Mouse (Mus musculus) R1 (cell line): ENCODE results near the gene Wars.
"Not testable (repeated sequence)": the region's sequence is repeated elsewhere in the genome, so short reads cannot be mapped to it uniquely, and the experiment has no call there.

Source experiments
- DNase-seq: peaks from one replicate; pipeline ENCODE4 v3.0.0-alpha.2; 2018; ENCODE audit warnings: low read depth, low spot score

The Wars gene

GRCm38 (mm10) chr12:108857109-108857508 lies 36.9 kb downstream of the Wars start:
- no peak for DNase-seq

DNA sequence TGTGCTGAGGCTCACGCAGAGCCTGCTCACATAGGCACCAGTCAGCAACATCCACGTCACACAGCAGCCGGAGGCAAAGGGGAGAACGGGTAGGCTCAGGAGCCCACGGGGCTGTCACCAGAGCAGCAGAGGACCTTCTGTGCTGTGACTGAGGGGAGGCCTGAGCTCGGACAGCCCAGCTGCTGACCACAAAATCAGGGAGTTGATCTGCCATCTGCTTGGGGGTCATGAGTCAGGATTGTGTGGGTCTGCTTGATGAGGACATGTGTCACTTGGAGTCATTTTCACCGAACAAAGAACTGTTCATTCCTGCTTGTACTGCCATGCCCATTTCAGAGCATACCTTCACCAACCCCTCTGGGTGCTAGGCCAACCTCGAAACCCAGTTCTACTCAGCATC lies 37.8 kb downstream of the Wars start:
- no peak for DNase-seq

GRCm38 (mm10) chr12:108855081-108855480 lies 38.9 kb downstream of the Wars start:
- no peak for DNase-seq

DNA sequence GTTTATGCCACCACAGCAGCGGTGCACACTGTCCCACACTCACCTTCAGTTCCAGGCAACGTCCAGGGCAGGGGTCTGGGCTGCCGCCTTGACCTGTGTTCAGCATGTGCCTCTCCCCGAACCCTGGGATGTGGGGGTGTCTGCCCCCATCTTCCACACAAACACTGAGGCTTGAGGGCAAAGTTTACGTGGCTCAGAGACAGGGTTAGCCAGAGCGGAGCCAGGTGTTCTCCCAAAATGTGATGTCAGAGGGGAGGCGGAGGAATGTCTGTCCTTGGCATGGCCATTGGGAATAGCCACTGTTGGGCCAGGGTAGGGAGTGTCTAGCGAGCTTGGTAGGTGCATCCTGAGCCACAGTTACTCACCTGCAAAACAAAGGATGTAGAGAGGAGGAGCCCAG lies 41.2 kb downstream of the Wars start:
- no peak for DNase-seq

DNA sequence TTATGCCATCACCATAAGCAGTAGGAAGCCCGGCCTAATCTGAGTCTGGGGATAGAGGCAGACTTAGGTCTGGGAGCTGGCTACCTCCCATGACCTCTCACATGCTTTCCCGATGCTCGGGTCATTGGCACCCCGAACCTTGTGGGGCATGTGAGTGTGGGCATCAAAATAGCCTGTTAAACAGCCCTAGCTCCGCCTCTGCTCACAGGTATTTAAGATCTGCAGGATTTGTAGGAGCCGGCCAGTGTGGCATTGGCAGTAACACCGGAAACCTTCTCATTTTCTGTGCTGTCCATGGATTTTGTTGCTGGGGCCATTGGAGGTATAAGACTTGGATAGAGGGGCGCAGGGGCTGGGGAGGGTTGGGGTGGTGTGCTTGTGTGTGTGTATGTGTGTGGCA lies 43.1 kb downstream of the Wars start:
- DNase-seq = no peak

GRCm38 (mm10) chr12:108850129-108850528 lies 43.8 kb downstream of the Wars start:
- DNase-seq = no peak

- no peak for DNase-seq
Measured at GRCm38 (mm10) chr12:108849488-108850022, 44.4 kb downstream of the Wars start.

DNA sequence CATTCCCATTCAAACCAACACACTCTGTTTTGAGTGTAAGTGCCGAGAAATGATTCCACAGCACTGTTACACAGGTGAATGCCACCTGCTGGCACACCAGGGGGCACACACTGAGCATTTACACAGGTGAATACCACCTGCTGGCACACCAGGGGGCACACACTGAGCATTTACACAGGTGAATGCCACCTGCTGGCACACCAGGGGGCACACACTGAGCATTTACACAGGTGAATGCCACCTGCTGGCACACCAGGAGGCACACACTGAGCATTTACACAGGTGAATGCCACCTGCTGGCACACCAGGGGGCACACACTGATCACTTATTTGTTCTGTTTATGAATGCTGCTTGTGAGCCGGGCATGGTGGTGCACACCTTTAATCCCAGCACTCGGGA lies 45.9 kb downstream of the Wars start:
- not testable (repeated sequence) for DNase-seq

- no peak for DNase-seq
Measured at GRCm38 (mm10) chr12:108842663-108843062, 51.3 kb downstream of the Wars start.

DNA sequence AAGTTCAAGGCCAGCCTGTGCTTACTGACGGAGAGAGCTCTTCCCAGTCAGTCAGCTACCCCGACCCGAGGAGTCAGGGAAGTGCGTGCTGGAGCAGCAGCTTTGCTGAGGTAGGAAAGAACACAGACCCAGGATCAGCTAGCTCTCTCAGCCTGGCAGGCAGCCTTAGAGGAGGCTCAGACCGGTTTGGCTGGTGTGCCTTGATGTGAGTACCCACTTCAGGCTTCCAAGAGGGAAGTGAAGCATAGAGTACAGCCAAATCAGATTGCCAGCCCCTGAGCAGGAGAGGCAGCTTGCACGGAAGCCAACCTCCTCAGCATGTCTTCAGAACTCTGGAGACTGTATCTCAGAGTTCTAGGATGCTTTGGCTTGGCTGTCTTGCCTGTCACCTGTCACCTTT lies 52.8 kb downstream of the Wars start:
- DNase-seq = no peak

DNA sequence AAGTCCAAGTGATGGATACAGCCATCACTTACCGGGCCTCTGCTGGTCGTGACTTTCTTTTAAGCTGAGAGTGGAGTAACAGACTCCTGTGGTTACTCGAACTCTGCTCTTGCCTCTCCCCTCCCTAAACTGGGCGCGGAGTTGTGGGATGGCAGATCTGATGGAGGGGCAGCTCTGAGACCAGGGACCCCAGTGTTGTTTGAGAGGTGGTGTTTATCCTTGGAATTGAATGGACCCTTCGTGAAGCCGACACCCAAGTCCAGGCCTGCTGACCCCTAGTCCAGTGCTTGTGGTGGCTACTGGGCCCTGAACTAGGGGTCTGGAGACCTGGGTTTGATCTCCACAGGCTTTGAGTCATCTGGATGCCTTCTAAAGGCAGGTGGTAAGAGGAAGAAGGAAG lies 57.3 kb downstream of the Wars start:
- no peak for DNase-seq

DNA sequence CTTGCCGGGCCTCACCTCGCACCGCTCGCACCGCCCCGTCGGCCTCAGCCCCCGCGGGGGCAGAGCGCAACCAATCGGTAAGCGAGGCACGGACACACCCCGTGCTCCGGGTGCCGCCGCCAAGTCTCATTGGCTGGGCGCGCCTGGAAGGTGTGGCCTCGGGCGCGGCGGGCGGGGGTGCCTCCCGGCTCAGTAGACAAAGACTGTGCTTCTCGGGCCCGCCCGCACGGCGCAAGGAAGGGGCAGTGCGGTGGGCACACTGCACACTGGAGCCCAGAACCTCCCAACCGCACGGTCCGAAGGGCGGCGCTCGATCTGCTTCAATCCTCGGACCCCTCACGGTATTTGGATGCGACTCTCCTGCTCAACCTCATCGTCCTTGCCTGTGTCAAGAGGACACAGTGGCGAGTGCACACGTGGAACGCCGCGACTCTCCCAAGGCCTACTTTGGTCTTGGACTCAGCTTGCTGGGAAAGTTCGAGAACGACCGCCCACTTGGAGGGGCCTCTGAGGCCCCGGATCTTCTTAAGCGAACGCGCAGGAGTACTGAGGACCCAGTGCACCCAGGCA lies 58.0 kb downstream of the Wars start, which contains the start of the genes Slc25a29 and Slc25a47:
TSS of gene Slc25a29 (minus strand) at position 44 of the 570 bp plus-strand sequence.
TSS of gene Slc25a47 (plus strand) at position 207 of the 570 bp plus-strand sequence.
- DNase-seq = peak; percentile 93

GRCm38 (mm10) chr12:108835208-108835839 lies 58.6 kb downstream of the Wars start:
- DNase-seq = no peak

DNA sequence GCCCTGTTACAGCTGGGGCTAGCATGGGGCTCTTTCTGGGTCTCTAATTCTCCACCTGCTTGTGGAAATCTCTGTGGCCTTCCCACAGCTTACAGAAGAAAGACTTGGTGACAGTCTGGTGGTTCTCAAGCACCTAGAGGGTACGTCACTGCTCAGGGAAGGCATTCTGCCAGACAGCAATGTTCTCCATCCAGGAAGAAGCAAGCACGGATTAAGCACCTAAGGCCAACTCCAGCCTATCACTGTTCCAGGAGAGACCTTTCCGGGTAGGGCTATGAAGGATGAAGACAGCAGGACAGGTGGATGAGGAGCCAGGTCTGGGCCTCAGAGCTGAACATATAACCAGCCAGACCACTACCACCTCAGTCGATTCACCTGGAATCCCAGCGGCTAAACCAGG lies 59.2 kb downstream of the Wars start:
- DNase-seq = no peak

GRCm38 (mm10) chr12:108834337-108834736 lies 59.6 kb downstream of the Wars start:
- no peak for DNase-seq

GRCm38 (mm10) chr12:108833408-108833807 lies 60.6 kb downstream of the Wars start:
- DNase-seq = no peak

DNA sequence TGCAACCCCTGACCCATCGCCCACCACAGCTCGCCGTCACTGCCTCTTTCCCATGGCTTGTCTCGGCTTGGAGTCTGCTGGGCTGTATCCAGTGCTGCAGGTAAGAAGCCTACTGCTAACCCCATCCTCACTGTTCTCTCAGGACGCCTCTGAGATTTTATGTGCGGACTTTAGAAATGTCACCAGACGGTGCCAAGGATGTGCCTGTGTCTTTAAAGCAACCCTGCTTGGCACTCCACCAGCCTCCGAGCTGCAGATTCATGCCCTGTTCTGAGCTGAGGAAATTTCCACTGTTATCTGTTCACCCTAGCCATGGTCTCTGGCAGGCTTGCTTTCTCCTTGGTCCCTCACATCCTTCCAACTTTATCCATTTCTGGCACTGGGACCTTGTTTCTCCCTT lies 61.1 kb downstream of the Wars start:
- no peak for DNase-seq

DNA sequence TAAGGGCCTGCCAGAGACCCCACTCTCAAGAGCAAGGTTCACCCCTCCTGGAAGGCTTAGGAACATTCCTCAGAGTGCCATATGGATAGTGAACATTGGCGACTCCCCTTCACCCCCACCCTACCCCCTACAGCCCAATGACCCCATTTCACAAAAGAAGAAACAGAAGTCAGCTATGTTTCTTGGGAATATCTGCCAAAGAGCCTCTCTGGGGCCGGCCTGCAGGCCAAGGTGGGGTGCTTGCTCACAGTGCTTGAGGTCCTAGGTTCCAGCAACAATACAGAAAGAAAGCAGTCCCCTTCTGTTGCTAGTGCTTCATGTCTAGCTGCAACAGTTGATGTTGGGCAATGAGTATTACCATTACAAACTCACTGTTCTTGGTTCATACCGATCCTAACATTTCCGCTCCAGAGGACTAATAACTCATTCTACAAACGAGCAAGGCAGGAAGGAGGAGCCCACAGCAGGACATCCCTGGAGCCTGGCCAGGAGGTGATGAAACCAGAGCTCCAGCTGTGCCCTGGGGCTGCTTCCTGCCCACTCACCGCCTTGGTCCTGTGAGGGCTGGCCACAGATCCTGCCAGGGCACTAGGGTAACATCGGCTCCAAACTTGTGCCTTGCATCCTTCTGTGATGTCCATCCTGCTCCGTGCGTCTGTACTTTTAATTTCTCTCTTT lies 61.9 kb downstream of the Wars start:
- DNase-seq = no peak

- DNase-seq = no peak
Measured at GRCm38 (mm10) chr12:108830358-108830757, 63.6 kb downstream of the Wars start.

- peak; percentile 27 for DNase-seq
Measured at GRCm38 (mm10) chr12:108829636-108830035, 64.3 kb downstream of the Wars start.

- DNase-seq = no peak
Measured at GRCm38 (mm10) chr12:108827641-108828040, 66.3 kb downstream of the Wars start.

DNA sequence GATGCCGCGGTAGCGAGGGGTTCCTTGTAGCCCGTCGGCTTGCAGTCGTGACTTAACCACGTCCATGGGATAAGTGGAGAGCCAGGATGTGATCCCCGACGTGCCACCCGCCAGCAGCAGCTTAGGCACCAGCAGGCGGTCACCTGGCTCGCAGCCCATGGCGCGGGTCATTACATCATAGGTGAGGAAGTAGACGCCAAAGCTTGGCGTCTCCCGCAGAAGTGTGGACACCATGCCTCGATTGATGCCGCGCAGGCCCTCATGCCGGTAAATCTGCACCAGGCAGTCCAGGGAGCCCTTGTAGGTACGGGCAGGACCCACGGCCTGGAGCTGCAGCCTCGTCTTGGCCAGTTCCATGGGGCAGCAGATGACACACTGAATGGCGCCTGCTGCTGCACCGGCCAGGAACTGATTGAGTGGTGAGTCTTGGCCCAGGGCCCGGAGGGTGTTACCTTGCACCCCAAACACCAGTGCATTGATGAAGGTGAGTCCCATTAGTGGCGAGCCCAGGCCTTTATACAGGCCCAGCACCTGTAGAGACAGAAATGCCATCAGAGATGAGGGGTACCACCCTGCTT lies 66.9 kb downstream of the Wars start:
- no peak for DNase-seq
